Mouse (Mus musculus) CH12.LX (cell line): Measurements from ENCODE around the gene Fhdc1. TPM values are rescaled to one million over a fixed set of nuclear protein-coding genes. Genes with fewer than 3 reads are reported as not detected.

Experiments
- DNase-seq: peaks from one replicate; pipeline ENCODE4 v3.0.0-alpha.2; 2013; ENCODE audit errors: extremely low read depth
- H3K27ac ChIP-seq: 2 replicates; pipeline ENCODE4 v1.5.1; 2012; ENCODE audit warnings: low read depth, mild to moderate bottlenecking, control low read depth, moderate library complexity; ENCODE audit not compliant: insufficient read depth
- H3K27me3 ChIP-seq: replicated peaks from 2 replicates; pipeline ENCODE3; 2012; ENCODE audit warnings: inconsistent platforms
- H3K36me3 ChIP-seq, 2 experiments: replicated peaks in 1 of 2; 2 replicates each; pipeline versions ENCODE3 to v1.6.1; 2012; ENCODE audit warnings: inconsistent platforms in 1 of 2, low read length in 1 of 2, mild to moderate bottlenecking in 1 of 2, mixed read lengths in 1 of 2, moderate library complexity in 1 of 2; ENCODE audit not compliant: control insufficient read depth in 1 of 2, insufficient read depth in 1 of 2
- H3K4me1 ChIP-seq, 2 experiments: 2 replicates each; pipeline ENCODE4 v1.6.1; 2012; ENCODE audit warnings: inconsistent platforms in 1 of 2, moderate library complexity in 1 of 2; ENCODE audit not compliant: insufficient read depth in 2 of 2, control insufficient read depth in 1 of 2
- H3K4me2 ChIP-seq: 2 replicates; pipeline ENCODE4 v1.6.1; 2012; ENCODE audit warnings: low read depth, mild to moderate bottlenecking, control low read depth; ENCODE audit not compliant: poor library complexity, insufficient read depth, severe bottlenecking
- H3K4me3 ChIP-seq, 3 experiments: fragments of 150-350 bp in 1 of 3; sonication (generic) in 1 of 3; replicated peaks in 1 of 3; 2 replicates each; pipeline versions ENCODE3 to v1.5.1; 2011 to 2012; ENCODE audit warnings: low read depth in 2 of 3, low read length in 2 of 3, mild to moderate bottlenecking in 2 of 3, moderate library complexity in 2 of 3, control low read depth in 1 of 3, improper control_type of control experiment in 1 of 3, inconsistent platforms in 1 of 3, mixed read lengths in 1 of 3; ENCODE audit not compliant: poor library complexity in 1 of 3
- H3K79me2 ChIP-seq: replicated peaks from 2 replicates; pipeline ENCODE4 v1.6.1; 2012; ENCODE audit warnings: mild to moderate bottlenecking, moderate library complexity; ENCODE audit not compliant: control insufficient read depth, poor library complexity, insufficient read depth, severe bottlenecking; ENCODE audit errors: extremely low read depth
- H3K9ac ChIP-seq: 2 replicates; pipeline ENCODE4 v1.6.1; 2012; ENCODE audit warnings: low read depth, mild to moderate bottlenecking, control low read depth, moderate library complexity; ENCODE audit not compliant: insufficient read depth
- H3K9me3 ChIP-seq: replicated peaks from 2 replicates; pipeline ENCODE3; 2012; ENCODE audit warnings: low read length, inconsistent platforms, mixed read lengths
- CHD2 ChIP-seq: IDR thresholded peaks from 2 replicates; pipeline ENCODE4 v1.6.1; 2011; ENCODE audit warnings: low read length, improper control_type of control experiment
- CTCF ChIP-seq, 2 experiments: IDR thresholded peaks in 1 of 2; conservative IDR thresholded peaks in 1 of 2; 2 replicates each; pipeline ENCODE4 v1.5.1; 2011 to 2012; ENCODE audit warnings: low read depth in 2 of 2, low read length in 2 of 2, improper control_type of control experiment in 1 of 2, inconsistent platforms in 1 of 2, mild to moderate bottlenecking in 1 of 2, moderate library complexity in 1 of 2
- EP300 ChIP-seq: IDR thresholded peaks from 2 replicates; pipeline ENCODE4 v1.6.1; 2011; ENCODE audit warnings: low read length, improper control_type of control experiment
- IRF4 ChIP-seq: IDR thresholded peaks from 2 replicates; pipeline ENCODE4 v1.6.1; 2014; ENCODE audit warnings: low read depth, mild to moderate bottlenecking, inconsistent platforms, low read length, improper control_type of control experiment
- MAX ChIP-seq: IDR thresholded peaks from 2 replicates; pipeline ENCODE4 v1.6.1; 2011; ENCODE audit warnings: low read length, improper control_type of control experiment
- MAZ ChIP-seq: IDR thresholded peaks from 2 replicates; pipeline ENCODE4 v1.6.1; 2012; ENCODE audit warnings: low read depth, mild to moderate bottlenecking, inconsistent platforms, low read length, improper control_type of control experiment, moderate library complexity
- MXI1 ChIP-seq: IDR thresholded peaks from 2 replicates; pipeline ENCODE4 v1.6.1; 2011; ENCODE audit warnings: mild to moderate bottlenecking, low read depth, low read length, improper control_type of control experiment
- NRF1 ChIP-seq: IDR thresholded peaks from 2 replicates; pipeline ENCODE4 v1.6.1; 2014; ENCODE audit warnings: low read depth, mild to moderate bottlenecking, inconsistent platforms, low read length, improper control_type of control experiment, moderate library complexity
- RAD21 ChIP-seq: IDR thresholded peaks from 2 replicates; pipeline ENCODE4 v1.6.1; 2011; ENCODE audit warnings: low read depth, mild to moderate bottlenecking, low read length, improper control_type of control experiment, moderate library complexity
- SIN3A ChIP-seq: IDR thresholded peaks from 2 replicates; pipeline ENCODE4 v1.6.1; 2012; ENCODE audit warnings: low read length, improper control_type of control experiment, inconsistent platforms
- SMC3 ChIP-seq: IDR thresholded peaks from 2 replicates; pipeline ENCODE4 v1.6.1; 2011; ENCODE audit warnings: low read depth, low read length, improper control_type of control experiment
- TCF12 ChIP-seq: IDR thresholded peaks from 2 replicates; pipeline ENCODE4 v1.6.1; 2014; ENCODE audit warnings: low read depth, mild to moderate bottlenecking, inconsistent platforms, low read length, improper control_type of control experiment
- UBTF ChIP-seq: IDR thresholded peaks from 2 replicates; pipeline ENCODE4 v1.6.1; 2012; ENCODE audit warnings: low read depth, mild to moderate bottlenecking, inconsistent platforms, low read length, improper control_type of control experiment, moderate library complexity
- USF2 ChIP-seq: conservative IDR thresholded peaks from 2 replicates; pipeline ENCODE4 v1.6.1; 2011; ENCODE audit warnings: low read depth, low read length, improper control_type of control experiment
- ZC3H11A ChIP-seq: IDR thresholded peaks from 2 replicates; pipeline ENCODE4 v1.6.1; 2012; ENCODE audit warnings: low read depth, mild to moderate bottlenecking, inconsistent platforms, low read length, improper control_type of control experiment
- ZKSCAN1 ChIP-seq: IDR thresholded peaks from 2 replicates; pipeline ENCODE4 v1.6.1; 2012; ENCODE audit warnings: low read depth, inconsistent platforms, low read length, improper control_type of control experiment, borderline replicate concordance
- ZNF384 ChIP-seq: IDR thresholded peaks from 2 replicates; pipeline ENCODE4 v1.6.1; 2012; ENCODE audit warnings: low read depth, low read length, improper control_type of control experiment, inconsistent platforms
- dilution Hi-C: fragments of 300-500 bp; cut with MboI; formaldehyde crosslinking; loops from 2 replicates; pipeline ENCODE4 v1.14.3; 2020; ENCODE audit warnings: low sequenced_read_pairs; ENCODE audit not compliant: extremely low pct_unique_long_range_greater_than_20kb, extremely low pct_ligation_motif_present
- in situ Hi-C: fragments of 300-500 bp; cut with MboI; formaldehyde crosslinking; loops from 3 replicates; pipeline ENCODE4 v1.14.3; 2019; ENCODE audit warnings: low sequenced_read_pairs, low pct_ligation_motif_present, low pct_unique_long_range_greater_than_20kb, mixed read lengths
- polyA plus RNA-seq: library from polyadenylated mRNA; unstranded; fragments of >175 nt; gene quantifications from 2 replicates; pipeline ENCODE4 v1.2.1, GENCODE M21; 2012; ENCODE audit warnings: low read depth; ENCODE audit not compliant: insufficient read length
- total RNA-seq, 2 experiments: library from RNA; depleted of rRNA; stranded (reverse); fragments of 300-350 nt in 1 of 2; fragments of >200 nt in 1 of 2; gene quantifications; 2 replicates each; pipeline ENCODE4 v1.2.3; 2012 to 2014

Fhdc1 gene
- total and polyA plus RNA-seq, 3 experiments: 0.08 TPM; not detected in 2

DNA sequence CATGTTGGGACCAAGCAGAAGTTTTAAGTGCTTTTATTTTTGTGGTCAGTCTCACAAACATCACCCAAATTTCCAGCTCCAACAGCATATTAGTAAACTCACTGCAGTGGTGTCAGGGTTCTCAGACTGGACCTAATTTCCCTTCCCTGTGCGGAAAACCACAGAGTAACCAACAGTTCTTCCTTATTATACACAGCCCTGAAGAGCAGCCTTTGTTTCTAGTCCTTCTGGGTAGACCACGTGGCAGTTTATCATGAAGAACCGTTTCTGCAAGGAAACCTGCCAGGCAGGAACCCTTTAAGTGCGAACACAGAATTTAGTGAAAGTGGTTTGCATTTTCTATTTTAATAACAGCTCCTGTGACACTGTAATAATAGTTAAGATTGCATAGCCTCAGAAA lies 11.9 kb upstream of the Fhdc1 start:
- H3K36me3 ChIP-seq: peaks cover 0 to 40% of the 10 kb centered on the region in 2 experiments
- H3K4me2 ChIP-seq: no peak overlapping the region
- no peak overlapping the region for H3K27ac ChIP-seq
- H3K4me3 ChIP-seq: no peak overlapping the region
- no peaks in the 10 kb centered on the region for H3K79me2 ChIP-seq
- in situ Hi-C loops: no loop called here
- no peaks in the 10 kb centered on the region for H3K27me3 ChIP-seq
- DNase-seq: no peak
- dilution Hi-C loops: no loop called here
- H3K4me1 ChIP-seq: no peaks in the 10 kb centered on the region
- TF ChIP-seq USF2 (no peak), ZKSCAN1 (no peak), IRF4 (no peak), CHD2 (no peak), RAD21 (no peak), ZNF384 (no peak), ZC3H11A (no peak), MAX (no peak), SMC3 (no peak), MAZ (no peak), SIN3A (no peak), EP300 (no peak), NRF1 (no peak), CTCF (conservative IDR thresholded peaks at IDR 0.05 in 1 of 2, IDR thresholded peaks at IDR 0.05 in 1 of 2; ENCODE audit: low read depth in 2 of 2, low read length in 2 of 2) (no peak)
- no peaks in the 10 kb centered on the region for H3K9me3 ChIP-seq
- no peak overlapping the region for H3K9ac ChIP-seq

DNA sequence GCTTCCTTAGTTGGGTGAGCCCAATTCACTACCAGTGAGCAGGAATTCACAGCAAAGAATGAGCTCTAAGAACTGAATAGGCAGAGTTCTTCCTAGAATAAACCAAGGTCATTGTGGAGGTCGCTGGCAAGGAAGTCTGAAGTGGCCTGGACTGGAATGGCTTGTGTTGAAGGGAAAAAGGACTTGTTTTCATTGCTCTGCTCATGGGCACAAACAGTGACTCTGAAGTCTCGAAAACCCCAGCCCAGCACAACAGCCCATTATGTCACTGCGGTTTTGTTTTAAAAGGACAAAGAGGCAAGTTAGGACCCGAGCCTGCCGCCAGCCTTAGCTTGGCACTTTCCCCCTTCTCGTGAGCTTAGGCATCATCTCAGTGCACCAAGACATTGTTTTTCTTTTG lies 8.5 kb upstream of the Fhdc1 start:
- Histone ChIP-seq H3K36me3 (peaks cover 0 to 25% of the 10 kb centered on the region in 2 experiments), H3K4me3 (no peak overlapping the region), H3K4me1 (peaks cover 3 to 13% of the 10 kb centered on the region in 2 experiments; a peak in 2 of 4 replicates), H3K9ac (no peak overlapping the region), H3K27me3 (no peaks in the 10 kb centered on the region), H3K79me2 (no peaks in the 10 kb centered on the region), H3K9me3 (no peaks in the 10 kb centered on the region), H3K4me2 (no peak overlapping the region), H3K27ac (no peak overlapping the region)
- dilution Hi-C loops (no loop called here), in situ Hi-C loops (no loop called here)
- DNase-seq: no peak
- TF ChIP-seq ZNF384 (no peak), TCF12 (no peak), UBTF (no peak), CHD2 (no peak), MXI1 (no peak), SMC3 (no peak)
